13 mouse cellular contexts compared by ENCODE assay signal in the genomic region with DNA sequence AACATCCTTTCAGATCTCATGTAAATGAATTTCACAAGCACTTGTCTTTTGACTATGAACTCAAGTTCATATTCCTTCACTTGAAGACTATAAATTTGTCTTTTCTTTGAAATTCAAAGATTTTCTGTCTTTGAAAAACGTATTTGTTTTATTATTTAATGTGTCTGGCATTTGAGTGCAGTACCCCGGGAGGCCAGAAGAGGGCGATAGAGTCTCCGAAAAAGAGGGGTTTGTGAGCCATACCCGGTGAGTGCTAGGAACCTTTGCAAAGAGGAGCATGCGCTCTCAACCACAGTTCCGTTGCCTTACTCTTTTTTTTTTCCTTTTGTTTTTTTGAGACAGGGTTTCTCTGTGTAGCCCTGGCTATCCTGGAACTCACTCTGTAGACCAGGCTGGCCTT.
DNase-seq lines count a peak whose midpoint lies in the region; TF ChIP-seq lines count a peak whose summit lies in the region.
"Had no signal": no experiment of that assay in that cellular context is flagged by ENCODE, and none has a peak within 500 bp of the region (broad histone marks: within the 10 kb centered on the region; RNA-seq: fewer than 3 reads in every experiment).

No protein-coding gene starts in this region.

- no peak for DNase-seq in left cerebral cortex, adult 2 months (ENCODE audit: extremely low spot score in 1 of 2, low spot score in 2 of 2)
- no peak for DNase-seq in left cerebral cortex, adult 11 months (ENCODE audit: low spot score)
- DNase-seq in B cell, adult 2 months = peak; percentile 1 to 5
- no peak for DNase-seq in urinary bladder, postnatal 4 days (ENCODE audit: low spot score in 2 of 2)
- no peak for DNase-seq in spleen, postnatal 4 days (ENCODE audit: low spot score in 2 of 2)
- DNase-seq: adrenal gland, postnatal 25 days; heart, postnatal 14 days; kidney, postnatal 14 days had no signal

- 88% methylated on average over 7 of the region's 7 CpGs for WGBS in olfactory bulb, adult 2 months

- TF ChIP-seq POLR2A in ES-Bruce4 (IDR thresholded peaks at IDR 0.05; ENCODE audit: insufficient read depth, low read length) = no peak
- TF ChIP-seq POLR2A in olfactory bulb, adult 2 months (IDR thresholded peaks at IDR 0.05; ENCODE audit: insufficient read depth, low read depth, low read length) = no peak

- no peaks in the 10 kb centered on the region for H3K36me3 ChIP-seq in ES-Bruce4 (ENCODE audit: control insufficient read depth, insufficient read depth, low read length, poor library complexity, severe bottlenecking)
- H3K36me3 ChIP-seq: limb, embryonic 10.5 days; lung, embryonic 15.5 days had no signal

- TF ChIP-seq EP300 in ES-Bruce4 (IDR thresholded peaks at IDR 0.05; ENCODE audit: insufficient read depth, low read depth, low read length) = no peak

- H3K4me3 ChIP-seq in left cerebral cortex, adult 2 months = no peak overlapping the region
- no peak overlapping the region for H3K4me3 ChIP-seq in ES-Bruce4 (ENCODE audit: low read depth, low read length)
- H3K4me3 ChIP-seq in olfactory bulb, adult 2 months (ENCODE audit: insufficient read depth, low read depth, low read length) = no peak overlapping the region
- H3K4me3 ChIP-seq: limb, embryonic 10.5 days; lung, embryonic 15.5 days; myocyte had no signal

- H3K4me1 ChIP-seq in ES-Bruce4 (ENCODE audit: control insufficient read depth, insufficient read depth, low read length) = no peaks in the 10 kb centered on the region
- H3K4me1 ChIP-seq in olfactory bulb, adult 2 months (ENCODE audit: control insufficient read depth, insufficient read depth, low read length) = peaks cover 6% of the 10 kb centered on the region
- H3K4me1 ChIP-seq: limb, embryonic 10.5 days; lung, embryonic 15.5 days had no signal

- H3K27ac ChIP-seq in left cerebral cortex, adult 2 months = no peak overlapping the region
- H3K27ac ChIP-seq in ES-Bruce4 (ENCODE audit: insufficient read depth, low read length) = no peak overlapping the region
- H3K27ac ChIP-seq in olfactory bulb, adult 2 months (ENCODE audit: insufficient read depth, low read depth, low read length) = no peak overlapping the region
- H3K27ac ChIP-seq: limb, embryonic 10.5 days; lung, embryonic 15.5 days had no signal

- no peaks in the 10 kb centered on the region for H3K9me3 ChIP-seq in ES-Bruce4 (replicated peaks; ENCODE audit: control insufficient read depth, insufficient read depth, low read length, poor library complexity, severe bottlenecking)
- H3K9me3 ChIP-seq: limb, embryonic 10.5 days; lung, embryonic 15.5 days had no signal

- intact Hi-C loops in left cerebral cortex, adult 2 months (cut with DNase I) = loop anchor here (5.0 kb wide), 1 partner anchor 152 kb away; no protein-coding TSS in a partner anchor

- no peaks in the 10 kb centered on the region for H3K27me3 ChIP-seq in ES-Bruce4 (ENCODE audit: control insufficient read depth, insufficient read depth, low read length, poor library complexity, severe bottlenecking)
- H3K27me3 ChIP-seq: lung, embryonic 15.5 days had no signal

- TF ChIP-seq CTCF in left cerebral cortex, adult 2 months (IDR thresholded peaks at IDR 0.05) = peak; percentile 46
- peak; percentile 60 for TF ChIP-seq CTCF in ES-Bruce4 (IDR thresholded peaks at IDR 0.05; ENCODE audit: low read depth, low read length)
- TF ChIP-seq CTCF in olfactory bulb, adult 2 months (IDR thresholded peaks at IDR 0.05; ENCODE audit: insufficient read depth, low read depth, low read length) = 0 out of 2 replicates have a peak, but pooled peaks have one; percentile 19

- H3K9ac ChIP-seq in ES-Bruce4 (ENCODE audit: low read depth, poor library complexity, severe bottlenecking) = no peak overlapping the region
- H3K9ac ChIP-seq: lung, embryonic 15.5 days had no signal

Comparison
In these comparisons a context has a peak if more than half of its experiments do, and no peak if none do; other contexts are left out.
1. DNase-seq: peak in B cell, adult 2 months (2 of 2); none in left cerebral cortex, adult 2 months (0 of 2), left cerebral cortex, adult 11 months (single experiment), urinary bladder, postnatal 4 days (0 of 2) and spleen, postnatal 4 days (0 of 2).
2. Peak in every context shown above with its lines, with median percentiles within 50 percentile points of each other: CTCF ChIP-seq.